Mouse (Mus musculus) CH12.LX (cell line): Measurements from ENCODE around the gene Phf13. TPM values are rescaled to one million over a fixed set of nuclear protein-coding genes. Genes with fewer than 3 reads are reported as not detected.

Source experiments
- DNase-seq: peaks from one replicate; pipeline ENCODE4 v3.0.0-alpha.2; 2013; ENCODE audit errors: extremely low read depth
- H3K27ac ChIP-seq: 2 replicates; pipeline ENCODE4 v1.5.1; 2012; ENCODE audit warnings: low read depth, mild to moderate bottlenecking, control low read depth, moderate library complexity; ENCODE audit not compliant: insufficient read depth
- H3K27me3 ChIP-seq: replicated peaks from 2 replicates; pipeline ENCODE3; 2012; ENCODE audit warnings: inconsistent platforms
- H3K36me3 ChIP-seq, 2 experiments: replicated peaks in 1 of 2; 2 replicates each; pipeline versions ENCODE3 to v1.6.1; 2012; ENCODE audit warnings: inconsistent platforms in 1 of 2, low read length in 1 of 2, mild to moderate bottlenecking in 1 of 2, mixed read lengths in 1 of 2, moderate library complexity in 1 of 2; ENCODE audit not compliant: control insufficient read depth in 1 of 2, insufficient read depth in 1 of 2
- H3K4me1 ChIP-seq, 2 experiments: 2 replicates each; pipeline ENCODE4 v1.6.1; 2012; ENCODE audit warnings: inconsistent platforms in 1 of 2, moderate library complexity in 1 of 2; ENCODE audit not compliant: insufficient read depth in 2 of 2, control insufficient read depth in 1 of 2
- H3K4me2 ChIP-seq: 2 replicates; pipeline ENCODE4 v1.6.1; 2012; ENCODE audit warnings: low read depth, mild to moderate bottlenecking, control low read depth; ENCODE audit not compliant: poor library complexity, insufficient read depth, severe bottlenecking
- H3K4me3 ChIP-seq, 3 experiments: fragments of 150-350 bp in 1 of 3; sonication (generic) in 1 of 3; replicated peaks in 1 of 3; 2 replicates each; pipeline versions ENCODE3 to v1.5.1; 2011 to 2012; ENCODE audit warnings: low read depth in 2 of 3, low read length in 2 of 3, mild to moderate bottlenecking in 2 of 3, moderate library complexity in 2 of 3, control low read depth in 1 of 3, improper control_type of control experiment in 1 of 3, inconsistent platforms in 1 of 3, mixed read lengths in 1 of 3; ENCODE audit not compliant: poor library complexity in 1 of 3
- H3K79me2 ChIP-seq: replicated peaks from 2 replicates; pipeline ENCODE4 v1.6.1; 2012; ENCODE audit warnings: mild to moderate bottlenecking, moderate library complexity; ENCODE audit not compliant: control insufficient read depth, poor library complexity, insufficient read depth, severe bottlenecking; ENCODE audit errors: extremely low read depth
- H3K9ac ChIP-seq: 2 replicates; pipeline ENCODE4 v1.6.1; 2012; ENCODE audit warnings: low read depth, mild to moderate bottlenecking, control low read depth, moderate library complexity; ENCODE audit not compliant: insufficient read depth
- H3K9me3 ChIP-seq: replicated peaks from 2 replicates; pipeline ENCODE3; 2012; ENCODE audit warnings: low read length, inconsistent platforms, mixed read lengths
- E2F4 ChIP-seq: IDR thresholded peaks from 2 replicates; pipeline ENCODE4 v1.6.1; 2011; ENCODE audit warnings: low read depth, low read length, improper control_type of control experiment; ENCODE audit not compliant: insufficient replicate concordance
- ELF1 ChIP-seq: IDR thresholded peaks from 2 replicates; pipeline ENCODE4 v1.6.1; 2014; ENCODE audit warnings: low read depth, mild to moderate bottlenecking, inconsistent platforms, low read length, improper control_type of control experiment
- EP300 ChIP-seq: IDR thresholded peaks from 2 replicates; pipeline ENCODE4 v1.6.1; 2011; ENCODE audit warnings: low read length, improper control_type of control experiment
- IRF4 ChIP-seq: IDR thresholded peaks from 2 replicates; pipeline ENCODE4 v1.6.1; 2014; ENCODE audit warnings: low read depth, mild to moderate bottlenecking, inconsistent platforms, low read length, improper control_type of control experiment
- JUN ChIP-seq: IDR thresholded peaks from 2 replicates; pipeline ENCODE4 v1.6.1; 2011; ENCODE audit warnings: low read depth, mild to moderate bottlenecking, low read length, improper control_type of control experiment, moderate library complexity; ENCODE audit not compliant: insufficient read depth
- MXI1 ChIP-seq: IDR thresholded peaks from 2 replicates; pipeline ENCODE4 v1.6.1; 2011; ENCODE audit warnings: mild to moderate bottlenecking, low read depth, low read length, improper control_type of control experiment
- NELFE ChIP-seq: IDR thresholded peaks from 2 replicates; pipeline ENCODE4 v1.6.1; 2011; ENCODE audit warnings: low read depth, low read length, improper control_type of control experiment
- NRF1 ChIP-seq: IDR thresholded peaks from 2 replicates; pipeline ENCODE4 v1.6.1; 2014; ENCODE audit warnings: low read depth, mild to moderate bottlenecking, inconsistent platforms, low read length, improper control_type of control experiment, moderate library complexity
- PAX5 ChIP-seq: IDR thresholded peaks from 2 replicates; pipeline ENCODE4 v1.6.1; 2012; ENCODE audit warnings: low read length, inconsistent platforms, mixed read lengths
- RAD21 ChIP-seq: IDR thresholded peaks from 2 replicates; pipeline ENCODE4 v1.6.1; 2011; ENCODE audit warnings: low read depth, mild to moderate bottlenecking, low read length, improper control_type of control experiment, moderate library complexity
- RCOR1 ChIP-seq: conservative IDR thresholded peaks from 2 replicates; pipeline ENCODE4 v1.6.1; 2012; ENCODE audit warnings: low read depth, mild to moderate bottlenecking, inconsistent platforms, low read length, improper control_type of control experiment
- SIN3A ChIP-seq: IDR thresholded peaks from 2 replicates; pipeline ENCODE4 v1.6.1; 2012; ENCODE audit warnings: low read length, improper control_type of control experiment, inconsistent platforms
- SMC3 ChIP-seq: IDR thresholded peaks from 2 replicates; pipeline ENCODE4 v1.6.1; 2011; ENCODE audit warnings: low read depth, low read length, improper control_type of control experiment
- TCF12 ChIP-seq: IDR thresholded peaks from 2 replicates; pipeline ENCODE4 v1.6.1; 2014; ENCODE audit warnings: low read depth, mild to moderate bottlenecking, inconsistent platforms, low read length, improper control_type of control experiment
- USF2 ChIP-seq: conservative IDR thresholded peaks from 2 replicates; pipeline ENCODE4 v1.6.1; 2011; ENCODE audit warnings: low read depth, low read length, improper control_type of control experiment
- ZMIZ1 ChIP-seq: IDR thresholded peaks from 2 replicates; pipeline ENCODE4 v1.6.1; 2012; ENCODE audit warnings: low read depth, mild to moderate bottlenecking, inconsistent platforms, low read length, improper control_type of control experiment
- dilution Hi-C: fragments of 300-500 bp; cut with MboI; formaldehyde crosslinking; loops from 2 replicates; pipeline ENCODE4 v1.14.3; 2020; ENCODE audit warnings: low sequenced_read_pairs; ENCODE audit not compliant: extremely low pct_unique_long_range_greater_than_20kb, extremely low pct_ligation_motif_present
- in situ Hi-C: fragments of 300-500 bp; cut with MboI; formaldehyde crosslinking; loops from 3 replicates; pipeline ENCODE4 v1.14.3; 2019; ENCODE audit warnings: low sequenced_read_pairs, low pct_ligation_motif_present, low pct_unique_long_range_greater_than_20kb, mixed read lengths
- polyA plus RNA-seq: library from polyadenylated mRNA; unstranded; fragments of >175 nt; gene quantifications from 2 replicates; pipeline ENCODE4 v1.2.1, GENCODE M21; 2012; ENCODE audit warnings: low read depth; ENCODE audit not compliant: insufficient read length
- total RNA-seq, 2 experiments: library from RNA; depleted of rRNA; stranded (reverse); fragments of 300-350 nt in 1 of 2; fragments of >200 nt in 1 of 2; gene quantifications; 2 replicates each; pipeline ENCODE4 v1.2.3; 2012 to 2014

The Phf13 gene
- total and polyA plus RNA-seq, 3 experiments: 1.9 to 5.0 (median 4.9) TPM

DNA sequence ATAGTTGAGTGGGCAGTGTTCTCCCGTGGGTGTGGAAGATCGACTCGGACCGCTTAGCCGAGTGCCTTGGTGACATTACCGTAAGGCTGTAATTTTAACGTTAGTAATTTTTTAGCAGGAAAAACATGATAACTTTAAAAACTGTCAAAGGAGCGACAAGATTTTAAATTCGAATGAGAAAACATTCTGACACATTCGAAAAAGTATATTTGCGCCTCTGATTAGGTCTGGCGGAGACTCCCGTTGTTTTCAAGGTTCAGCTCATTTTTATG lies 829 bp upstream of the Phf13 start:
- no peak for TF ChIP-seq RAD21
- TF ChIP-seq NELFE: no peak
- TF ChIP-seq PAX5: no peak
- TF ChIP-seq USF2: no peak
- no peak for TF ChIP-seq ELF1
- no peak for TF ChIP-seq IRF4
- TF ChIP-seq NRF1: no peak
- TF ChIP-seq E2F4: no peak
- no peak for TF ChIP-seq SIN3A
- no peak for TF ChIP-seq EP300
- no peak for TF ChIP-seq JUN
- no peak for TF ChIP-seq RCOR1
- no peak for TF ChIP-seq SMC3
- TF ChIP-seq TCF12: no peak
- dilution Hi-C loops (no loop called here), in situ Hi-C loops (no loop called here)
- peak overlapping the region; percentile 40; the same call in 1 of the 2 replicates for H3K27ac ChIP-seq
- DNase-seq: no peak
- H3K4me1 ChIP-seq: peaks cover 6 to 15% of the 10 kb centered on the region in 2 experiments
- no peaks in the 10 kb centered on the region for H3K9me3 ChIP-seq
- H3K9ac ChIP-seq: peak overlapping the region; percentile 88
- H3K36me3 ChIP-seq: peaks cover 7 to 16% of the 10 kb centered on the region in 2 experiments
- H3K4me3 ChIP-seq: peak overlapping the region; percentile 66 to 95 (median 95)
- peak overlapping the region; percentile 89 for H3K4me2 ChIP-seq
- H3K27me3 ChIP-seq: peaks cover 15% of the 10 kb centered on the region
- H3K79me2 ChIP-seq: 0 out of 2 replicates have a peak, but pooled peaks cover 4% of the 10 kb centered on the region

DNA sequence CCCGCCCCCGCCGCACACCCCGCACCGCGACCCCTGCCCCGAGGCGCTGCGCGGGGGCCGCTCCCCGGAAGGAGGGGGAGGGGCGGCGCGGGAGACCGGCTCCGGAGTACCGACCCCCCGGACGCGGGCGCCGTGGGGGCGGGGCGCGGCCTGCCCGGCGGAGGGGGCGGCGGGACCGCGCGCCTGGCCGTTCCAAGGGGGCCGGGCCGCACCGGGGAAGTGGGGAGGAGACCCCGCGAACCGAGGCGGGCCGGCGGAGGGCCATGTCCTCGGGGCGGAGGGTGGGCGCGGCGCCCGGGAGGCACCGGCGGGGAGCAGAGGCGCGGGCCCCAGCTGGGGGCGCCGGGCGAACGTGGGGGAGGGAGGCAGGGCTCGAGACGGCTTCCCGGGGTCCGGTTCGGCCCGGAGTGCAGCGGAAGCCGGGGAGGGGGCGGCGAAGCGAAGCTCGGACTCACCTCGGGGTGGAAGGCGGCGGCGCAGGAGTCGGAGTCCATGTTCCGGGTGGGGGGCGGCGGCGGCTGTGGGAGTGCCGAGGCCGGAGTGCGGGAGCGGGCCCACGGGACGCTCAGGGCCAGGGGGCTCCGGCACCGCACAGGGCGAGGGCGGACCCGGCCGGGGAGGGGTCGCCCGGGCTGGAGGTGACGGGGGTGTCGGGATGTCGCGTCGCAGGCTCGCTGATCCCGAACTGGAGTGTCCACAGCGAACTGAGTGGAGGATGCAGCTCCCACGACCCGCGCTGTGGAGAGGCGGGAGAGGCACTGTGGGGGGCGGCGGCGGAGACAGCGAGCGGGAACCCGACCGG lies 486 bp downstream of the Phf13 start:
- Histone ChIP-seq H3K9ac (peak overlapping the region; percentile 82), H3K36me3 (peaks cover 19 to 29% of the 10 kb centered on the region in 2 experiments), H3K27me3 (peaks cover 15% of the 10 kb centered on the region), H3K4me3 (peak overlapping the region; percentile 81 to 98 (median 95)), H3K79me2 (0 out of 2 replicates have a peak, but pooled peaks cover 4% of the 10 kb centered on the region), H3K9me3 (no peaks in the 10 kb centered on the region), H3K27ac (peak overlapping the region; percentile 7; the same call in 1 of the 2 replicates), H3K4me1 (peaks cover 6 to 15% of the 10 kb centered on the region in 2 experiments), H3K4me2 (peak overlapping the region; percentile 81)
- in situ Hi-C loops (no loop called here), dilution Hi-C loops (no loop called here)
- TF ChIP-seq MXI1 (peak; percentile 31; the same call in 1 of the 2 replicates), ZMIZ1 (0 out of 2 replicates have a peak, but pooled peaks have one; percentile 21), EP300 (no peak)
- no peak for DNase-seq
